Mouse (Mus musculus): ENCODE results near the gene Npff. TPM values are rescaled to one million over a fixed set of nuclear protein-coding genes. Genes with fewer than 3 reads are reported as not detected.
A peak's percentile ranks its signal among the peaks of the same experiment; 100 is the strongest.

Npff gene
- polyA plus RNA-seq, 1 experiment from 2014 or later = 2.1 TPM

DNA sequence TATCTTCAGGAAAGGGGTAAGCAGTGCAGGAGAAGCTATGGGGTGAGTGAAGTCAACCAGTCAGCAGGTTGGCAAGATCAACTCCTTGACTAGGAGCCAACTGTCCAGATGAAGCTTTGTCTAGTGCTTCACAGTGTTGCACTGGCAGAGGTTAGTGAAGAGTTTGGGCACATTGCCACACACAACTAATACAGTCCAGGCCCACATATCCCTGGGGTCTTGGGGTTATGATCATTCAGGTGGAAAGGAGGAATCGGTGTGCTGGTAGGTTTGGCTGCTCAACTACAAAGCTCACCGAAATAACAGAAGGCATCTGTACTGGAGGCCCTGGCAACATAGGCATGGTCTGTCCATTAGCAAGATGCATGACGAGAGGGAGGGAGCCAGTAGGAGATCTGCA, 22.7 kb upstream of the Npff start:
- ATAC-seq (replicated peaks; ENCODE audit: extremely low read depth, insufficient read depth, low FRiP score) = no peak
- no peak overlapping the region for H3K4me3 ChIP-seq (ENCODE audit: low read length)
- H3K9me3 ChIP-seq (replicated peaks; ENCODE audit: control insufficient read depth, low read length) = no peaks in the 10 kb centered on the region
- H3K4me1 ChIP-seq (ENCODE audit: control insufficient read depth, insufficient read depth, low read length) = peaks cover 12% of the 10 kb centered on the region
- H3K27ac ChIP-seq (ENCODE audit: low read length) = peak overlapping the region; percentile 81
- H3K9ac ChIP-seq (ENCODE audit: low read length) = no peak overlapping the region
- no peak overlapping the region for H3K4me2 ChIP-seq (ENCODE audit: low read depth, low read length)
- WGBS = 94% methylated on average over 3 of the region's 3 CpGs
- peaks cover 28% of the 10 kb centered on the region for H3K36me3 ChIP-seq (ENCODE audit: control insufficient read depth, insufficient read depth)
- H3K27me3 ChIP-seq (ENCODE audit: control insufficient read depth, insufficient read depth, low read length) = no peaks in the 10 kb centered on the region

DNA sequence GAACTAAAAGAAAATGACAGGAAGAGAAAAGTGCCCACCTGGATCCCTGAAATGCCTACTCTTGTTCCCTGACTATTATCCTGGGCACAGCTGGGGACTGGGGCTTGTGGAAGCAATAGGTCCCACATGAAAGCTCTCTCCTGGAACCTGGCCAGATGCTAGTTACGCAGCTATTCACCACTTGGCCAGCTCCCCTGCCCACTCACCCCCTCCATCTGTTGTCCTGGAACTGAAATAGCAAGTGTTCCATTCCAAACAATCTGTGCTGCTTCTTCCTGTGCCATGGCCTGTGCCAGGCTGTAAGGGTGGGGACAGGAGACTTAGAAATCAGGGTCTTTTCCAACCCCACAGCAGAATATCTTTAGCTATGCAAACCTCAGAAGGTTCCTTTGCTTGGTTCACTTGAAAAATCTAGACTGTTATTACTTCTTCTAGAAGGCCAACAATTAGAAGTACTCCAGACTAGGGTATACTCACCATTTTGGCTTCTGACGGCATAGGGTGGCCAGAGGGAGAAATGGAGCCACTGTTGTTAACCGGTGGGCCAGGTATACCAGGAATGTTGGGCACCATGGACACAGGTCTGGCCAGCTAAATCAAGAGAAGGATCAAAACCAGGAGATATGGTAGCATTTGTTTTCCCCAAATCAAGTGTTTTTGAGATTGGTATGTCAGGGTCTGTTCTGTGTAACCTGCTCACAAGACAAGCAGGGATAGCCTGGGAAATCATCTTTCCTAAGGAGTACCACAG, 22.1 kb upstream of the Npff start:
- no peak overlapping the region for H3K4me3 ChIP-seq (ENCODE audit: low read length)
- no peak overlapping the region for H3K9ac ChIP-seq (ENCODE audit: low read length)
- H3K4me2 ChIP-seq (ENCODE audit: low read depth, low read length) = no peak overlapping the region
- H3K9me3 ChIP-seq (replicated peaks; ENCODE audit: control insufficient read depth, low read length) = 0 out of 2 replicates have a peak, but pooled peaks cover 2% of the 10 kb centered on the region
- H3K27me3 ChIP-seq (ENCODE audit: control insufficient read depth, insufficient read depth, low read length) = no peaks in the 10 kb centered on the region
- H3K36me3 ChIP-seq (ENCODE audit: control insufficient read depth, insufficient read depth) = peaks cover 29% of the 10 kb centered on the region
- peak; percentile 82 for ATAC-seq (replicated peaks; ENCODE audit: extremely low read depth, insufficient read depth, low FRiP score)
- peak overlapping the region; percentile 81 for H3K27ac ChIP-seq (ENCODE audit: low read length)
- WGBS = 64% methylated on average over 3 of the region's 3 CpGs
- peaks cover 12% of the 10 kb centered on the region for H3K4me1 ChIP-seq (ENCODE audit: control insufficient read depth, insufficient read depth, low read length)

DNA sequence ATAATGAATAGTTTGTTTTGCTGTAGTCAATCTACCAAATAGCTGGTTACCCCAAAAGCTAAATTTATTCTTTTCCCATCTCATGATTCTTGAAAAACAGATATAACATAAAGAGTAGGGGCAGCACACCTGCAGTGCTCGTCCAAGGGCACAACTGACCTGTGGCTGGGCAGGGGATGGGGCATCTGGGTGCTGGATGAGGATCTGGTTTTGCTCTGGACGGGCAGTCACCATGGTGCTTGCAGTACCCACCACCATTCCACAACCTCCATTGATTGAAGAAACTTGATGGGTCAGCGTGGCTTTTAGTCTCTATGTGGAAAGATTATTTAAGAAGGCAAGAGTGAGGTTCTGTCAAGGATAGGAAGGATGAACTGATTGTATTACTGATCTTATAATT, 21.5 kb upstream of the Npff start:
- WGBS = 87% methylated on average over 3 of the region's 3 CpGs
- Histone ChIP-seq H3K9ac (ENCODE audit: low read length) (no peak overlapping the region), H3K9me3 (replicated peaks; ENCODE audit: control insufficient read depth, low read length) (0 out of 2 replicates have a peak, but pooled peaks cover 3% of the 10 kb centered on the region), H3K4me2 (ENCODE audit: low read depth, low read length) (no peak overlapping the region), H3K27me3 (ENCODE audit: control insufficient read depth, insufficient read depth, low read length) (no peaks in the 10 kb centered on the region), H3K27ac (ENCODE audit: low read length) (peak overlapping the region; percentile 81; the same call in 1 of the 2 replicates), H3K4me1 (ENCODE audit: control insufficient read depth, insufficient read depth, low read length) (peaks cover 12% of the 10 kb centered on the region), H3K4me3 (ENCODE audit: low read length) (no peak overlapping the region), H3K36me3 (ENCODE audit: control insufficient read depth, insufficient read depth) (peaks cover 32% of the 10 kb centered on the region)
- ATAC-seq (replicated peaks; ENCODE audit: extremely low read depth, insufficient read depth, low FRiP score) = no peak

DNA sequence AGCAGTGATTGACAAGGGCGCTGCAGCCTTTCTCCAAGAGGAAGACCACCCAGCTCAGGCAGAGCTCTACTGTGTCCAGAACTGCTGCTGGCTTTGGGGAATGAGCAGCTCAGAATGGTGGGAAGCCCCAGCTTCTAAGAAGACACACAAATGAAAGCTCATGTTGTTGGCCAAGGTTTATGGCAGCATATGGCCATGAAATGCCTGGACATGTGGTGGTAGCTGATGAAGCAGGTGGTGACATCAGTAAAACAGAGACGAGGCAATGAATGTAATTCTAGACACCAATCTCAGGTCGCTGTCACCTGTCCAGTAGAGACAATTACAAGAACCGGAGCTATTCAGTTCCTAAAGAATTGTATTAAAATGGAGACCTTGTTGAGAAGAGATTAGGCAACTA, 20.1 kb upstream of the Npff start:
- 91% methylated on average over 4 of the region's 4 CpGs for WGBS
- peaks cover 36% of the 10 kb centered on the region for H3K36me3 ChIP-seq (ENCODE audit: control insufficient read depth, insufficient read depth)
- ATAC-seq (replicated peaks; ENCODE audit: extremely low read depth, insufficient read depth, low FRiP score) = no peak

DNA sequence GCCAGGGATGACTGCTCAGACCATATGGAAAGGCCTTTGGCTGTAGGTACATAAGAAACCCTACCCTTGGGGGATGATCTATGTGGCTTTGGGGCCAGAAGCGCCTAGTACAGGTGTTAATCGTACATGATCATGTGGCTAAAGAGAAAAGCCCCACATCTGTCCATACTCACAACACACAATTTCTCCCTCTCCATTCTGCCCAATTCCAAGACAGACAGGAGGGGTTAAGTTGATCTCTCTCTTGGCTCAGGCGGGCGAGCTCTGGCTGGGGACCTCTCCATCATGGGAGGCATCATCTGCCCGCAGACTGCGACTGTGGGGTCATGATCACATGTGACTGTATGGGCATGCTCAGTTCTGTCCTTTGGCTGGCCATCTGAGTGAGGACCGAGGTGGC, 9.2 kb upstream of the Npff start:
- H3K4me2 ChIP-seq (ENCODE audit: low read depth, low read length) = no peak overlapping the region
- 86% methylated on average over 7 of the region's 7 CpGs for WGBS
- no peaks in the 10 kb centered on the region for H3K9me3 ChIP-seq (replicated peaks; ENCODE audit: control insufficient read depth, low read length)
- no peak overlapping the region for H3K9ac ChIP-seq (ENCODE audit: low read length)
- no peak for ATAC-seq (replicated peaks; ENCODE audit: extremely low read depth, insufficient read depth, low FRiP score)
- H3K4me1 ChIP-seq (ENCODE audit: control insufficient read depth, insufficient read depth, low read length) = no peaks in the 10 kb centered on the region
- H3K4me3 ChIP-seq (ENCODE audit: low read length) = no peak overlapping the region
- H3K27me3 ChIP-seq (ENCODE audit: control insufficient read depth, insufficient read depth, low read length) = no peaks in the 10 kb centered on the region
- H3K36me3 ChIP-seq (ENCODE audit: control insufficient read depth, insufficient read depth) = peaks cover 55% of the 10 kb centered on the region
- no peak overlapping the region for H3K27ac ChIP-seq (ENCODE audit: low read length)

More for the DNA sequence above, 20.1 kb upstream of the Npff start:
- Histone ChIP-seq H3K4me2 (ENCODE audit: low read depth, low read length) (no peak overlapping the region), H3K4me3 (ENCODE audit: low read length) (no peak overlapping the region), H3K9ac (ENCODE audit: low read length) (no peak overlapping the region), H3K27me3 (ENCODE audit: control insufficient read depth, insufficient read depth, low read length) (no peaks in the 10 kb centered on the region), H3K9me3 (replicated peaks; ENCODE audit: control insufficient read depth, low read length) (0 out of 2 replicates have a peak, but pooled peaks cover 3% of the 10 kb centered on the region), H3K27ac (ENCODE audit: low read length) (no peak overlapping the region), H3K4me1 (ENCODE audit: control insufficient read depth, insufficient read depth, low read length) (peaks cover 12% of the 10 kb centered on the region)

DNA sequence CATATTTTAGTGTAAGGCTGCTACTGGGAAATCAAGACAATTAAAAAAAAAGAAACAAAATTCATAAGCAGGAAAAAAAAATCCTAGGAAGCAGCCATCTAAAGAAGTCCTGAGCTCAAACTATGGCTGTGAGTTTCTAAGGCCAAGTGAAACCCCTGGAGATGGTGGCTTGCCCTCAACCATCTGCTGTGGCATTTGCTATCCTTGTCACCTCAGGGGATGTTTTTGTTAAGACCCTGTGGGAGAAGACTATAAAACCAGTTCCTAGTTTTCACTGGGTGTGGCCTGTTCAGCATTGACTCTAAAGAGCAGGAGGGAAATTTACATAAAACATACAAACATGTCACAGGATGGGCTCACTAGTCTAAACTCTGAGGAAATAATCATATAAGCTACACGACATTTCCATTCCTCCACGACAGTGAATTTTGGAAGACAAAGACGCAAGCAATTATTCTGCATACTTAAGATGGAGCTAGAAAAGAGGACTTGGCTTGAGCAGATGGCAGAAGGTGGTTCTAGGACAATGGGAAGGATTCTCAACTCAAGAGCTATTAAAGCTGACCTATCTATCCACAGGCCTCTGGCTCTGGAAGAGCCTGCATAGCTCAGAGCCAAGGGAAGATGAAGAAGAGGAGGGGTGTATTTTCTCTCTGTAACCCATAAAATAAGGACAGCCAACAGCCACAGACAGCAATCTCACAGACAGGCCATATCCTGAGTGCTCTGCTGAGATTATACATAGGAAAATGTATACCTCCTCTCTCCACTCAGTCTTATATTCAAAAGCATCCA, 7.6 kb upstream of the Npff start:
- ATAC-seq (replicated peaks; ENCODE audit: extremely low read depth, insufficient read depth, low FRiP score) = no peak
- H3K36me3 ChIP-seq (ENCODE audit: control insufficient read depth, insufficient read depth) = peaks cover 61% of the 10 kb centered on the region
- H3K4me3 ChIP-seq (ENCODE audit: low read length) = no peak overlapping the region
- no peak overlapping the region for H3K9ac ChIP-seq (ENCODE audit: low read length)
- H3K27ac ChIP-seq (ENCODE audit: low read length) = no peak overlapping the region
- H3K4me1 ChIP-seq (ENCODE audit: control insufficient read depth, insufficient read depth, low read length) = no peaks in the 10 kb centered on the region
- no peaks in the 10 kb centered on the region for H3K27me3 ChIP-seq (ENCODE audit: control insufficient read depth, insufficient read depth, low read length)
- H3K4me2 ChIP-seq (ENCODE audit: low read depth, low read length) = no peak overlapping the region
- 88% methylated on average over 3 of the region's 3 CpGs for WGBS
- H3K9me3 ChIP-seq (replicated peaks; ENCODE audit: control insufficient read depth, low read length) = no peaks in the 10 kb centered on the region

DNA sequence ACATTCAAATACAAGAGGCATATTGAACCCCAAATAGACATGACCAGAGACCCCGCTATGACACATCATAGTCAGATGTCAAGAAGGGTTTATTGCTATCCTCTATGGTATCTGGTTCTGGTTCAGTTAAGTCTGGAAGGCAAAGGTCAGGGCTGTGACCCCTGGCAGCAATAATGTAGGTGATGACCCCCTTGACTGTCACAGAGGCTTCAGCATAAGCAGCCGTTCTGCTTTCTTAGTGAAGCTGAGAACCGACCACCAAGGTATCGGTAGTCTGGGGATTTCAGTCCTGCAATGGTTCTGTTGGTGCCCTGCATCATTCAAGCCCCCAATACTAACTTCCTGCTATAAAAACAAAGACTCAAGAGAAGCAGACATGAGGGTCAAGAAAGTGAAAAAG, 6.8 kb upstream of the Npff start:
- H3K9ac ChIP-seq (ENCODE audit: low read length) = no peak overlapping the region
- no peak overlapping the region for H3K27ac ChIP-seq (ENCODE audit: low read length)
- H3K4me3 ChIP-seq (ENCODE audit: low read length) = no peak overlapping the region
- no peaks in the 10 kb centered on the region for H3K9me3 ChIP-seq (replicated peaks; ENCODE audit: control insufficient read depth, low read length)
- no peak overlapping the region for H3K4me2 ChIP-seq (ENCODE audit: low read depth, low read length)
- no peaks in the 10 kb centered on the region for H3K27me3 ChIP-seq (ENCODE audit: control insufficient read depth, insufficient read depth, low read length)
- no peaks in the 10 kb centered on the region for H3K4me1 ChIP-seq (ENCODE audit: control insufficient read depth, insufficient read depth, low read length)
- ATAC-seq (replicated peaks; ENCODE audit: extremely low read depth, insufficient read depth, low FRiP score) = no peak
- peaks cover 56% of the 10 kb centered on the region for H3K36me3 ChIP-seq (ENCODE audit: control insufficient read depth, insufficient read depth)
- WGBS = 85% methylated on average over 4 of the region's 4 CpGs

DNA sequence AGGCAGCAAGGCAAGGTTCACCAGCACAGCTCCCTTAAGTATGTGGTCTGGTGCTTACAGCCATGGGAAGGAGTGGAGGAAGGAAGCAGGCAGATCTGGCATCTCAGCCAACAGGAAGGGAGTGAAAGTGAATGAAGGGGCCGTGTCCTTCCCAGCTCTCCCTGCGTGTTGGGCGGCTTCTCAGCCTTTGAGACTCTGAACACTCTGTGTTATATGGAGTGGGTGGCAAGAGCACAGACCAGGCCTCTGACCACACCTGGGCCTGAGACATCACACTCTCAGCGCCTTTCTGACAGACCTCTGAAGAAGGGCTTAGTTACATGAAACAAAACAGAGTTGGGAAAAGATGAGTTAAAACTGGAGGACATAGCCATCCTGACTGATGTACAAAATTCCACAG, 5.8 kb upstream of the Npff start:
- no peak overlapping the region for H3K4me2 ChIP-seq (ENCODE audit: low read depth, low read length)
- H3K27ac ChIP-seq (ENCODE audit: low read length) = no peak overlapping the region
- H3K9me3 ChIP-seq (replicated peaks; ENCODE audit: control insufficient read depth, low read length) = no peaks in the 10 kb centered on the region
- H3K27me3 ChIP-seq (ENCODE audit: control insufficient read depth, insufficient read depth, low read length) = no peaks in the 10 kb centered on the region
- no peak overlapping the region for H3K9ac ChIP-seq (ENCODE audit: low read length)
- no peaks in the 10 kb centered on the region for H3K4me1 ChIP-seq (ENCODE audit: control insufficient read depth, insufficient read depth, low read length)
- no peak overlapping the region for H3K4me3 ChIP-seq (ENCODE audit: low read length)
- no peak for ATAC-seq (replicated peaks; ENCODE audit: extremely low read depth, insufficient read depth, low FRiP score)
- H3K36me3 ChIP-seq (ENCODE audit: control insufficient read depth, insufficient read depth) = peaks cover 49% of the 10 kb centered on the region
- WGBS = 79% methylated on average over 4 of the region's 4 CpGs

DNA sequence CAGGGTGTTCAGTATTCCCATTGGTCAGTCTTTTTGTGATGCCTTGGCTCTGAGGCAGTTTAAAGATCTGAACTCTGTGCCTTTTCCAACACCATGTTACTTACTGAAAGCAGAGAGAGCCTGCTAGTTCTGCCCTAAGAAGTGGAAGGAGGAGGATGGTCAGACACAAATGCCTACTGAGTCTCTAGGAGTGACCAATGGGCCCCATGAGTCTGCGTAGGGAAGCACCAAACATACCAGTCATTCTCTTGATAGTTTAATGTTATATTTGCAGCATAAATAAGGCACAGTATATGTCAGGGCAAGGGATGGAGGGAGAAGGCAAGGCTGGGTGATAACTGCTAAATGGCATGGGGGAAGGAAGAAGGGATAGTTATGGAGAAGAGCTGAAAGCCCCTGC, 3.7 kb upstream of the Npff start:
- Histone ChIP-seq H3K4me3 (ENCODE audit: low read length) (no peak overlapping the region), H3K4me2 (ENCODE audit: low read depth, low read length) (no peak overlapping the region), H3K9ac (ENCODE audit: low read length) (no peak overlapping the region), H3K9me3 (replicated peaks; ENCODE audit: control insufficient read depth, low read length) (no peaks in the 10 kb centered on the region), H3K27ac (ENCODE audit: low read length) (no peak overlapping the region), H3K27me3 (ENCODE audit: control insufficient read depth, insufficient read depth, low read length) (no peaks in the 10 kb centered on the region), H3K4me1 (ENCODE audit: control insufficient read depth, insufficient read depth, low read length) (no peaks in the 10 kb centered on the region), H3K36me3 (ENCODE audit: control insufficient read depth, insufficient read depth) (peaks cover 49% of the 10 kb centered on the region)
- no peak for ATAC-seq (replicated peaks; ENCODE audit: extremely low read depth, insufficient read depth, low FRiP score)
- WGBS = 97% methylated on average over 1 of the region's 1 CpGs
